Mouse (Mus musculus) heart, adult 2 months (tissue): ENCODE measurements around the gene Sash1. TPM values are rescaled to one million over a fixed set of nuclear protein-coding genes. Genes with fewer than 3 reads are reported as not detected.

Experiments
- DNase-seq, 2 experiments: peaks; one replicate each; pipeline ENCODE4 v3.0.0; 2021
- H3K27ac ChIP-seq: fragments of 200-600 bp; 2 replicates; pipeline ENCODE4 v1.8.1; 2022
- H3K27me3 ChIP-seq: fragments of 200-500 bp; 2 replicates; pipeline ENCODE4 v1.6.1; 2012; ENCODE audit warnings: mild to moderate bottlenecking, low read length, inconsistent platforms, mixed read lengths; ENCODE audit not compliant: control insufficient read depth, insufficient read depth
- H3K36me3 ChIP-seq: fragments of 200-500 bp; 2 replicates; pipeline ENCODE4 v1.6.1; 2012; ENCODE audit warnings: low read length, inconsistent platforms; ENCODE audit not compliant: control insufficient read depth, insufficient read depth
- H3K4me1 ChIP-seq: fragments of 200-500 bp; 2 replicates; pipeline ENCODE4 v1.6.1; 2011; ENCODE audit warnings: low read length; ENCODE audit not compliant: control insufficient read depth, insufficient read depth
- H3K4me3 ChIP-seq: fragments of 200-600 bp; 2 replicates; pipeline ENCODE4 v1.8.1; 2022
- H3K79me2 ChIP-seq: fragments of 200-500 bp; replicated peaks from 2 replicates; pipeline ENCODE4 v1.6.1; 2012; ENCODE audit warnings: mild to moderate bottlenecking, inconsistent platforms, low read length, moderate library complexity, mixed read lengths; ENCODE audit not compliant: control insufficient read depth, insufficient read depth
- H3K9ac ChIP-seq: fragments of 200-500 bp; 2 replicates; pipeline ENCODE4 v1.6.1; 2012; ENCODE audit warnings: low read depth, mild to moderate bottlenecking, control low read depth, inconsistent platforms, low read length, mixed read lengths
- CTCF ChIP-seq: fragments of 200-600 bp; IDR thresholded peaks from 2 replicates; pipeline ENCODE4 v1.8.1; 2022; ENCODE audit warnings: antibody characterized with exemption, mild to moderate bottlenecking, moderate library complexity
- EP300 ChIP-seq: fragments of 200-500 bp; IDR thresholded peaks from 2 replicates; pipeline ENCODE4 v1.6.1; 2011; ENCODE audit warnings: low read depth, low read length, control low read depth; ENCODE audit not compliant: insufficient read depth
- POLR2A ChIP-seq: fragments of 200-500 bp; IDR thresholded peaks from 2 replicates; pipeline ENCODE4 v1.6.1; 2011; ENCODE audit warnings: mild to moderate bottlenecking, low read depth, low read length, control low read depth; ENCODE audit not compliant: insufficient read depth
- WGBS: fragments of 180-500 bp; shearing (Covaris S2); methylation state at CpG from one replicate; pipeline ENCODE4 v1.1.7; 2018; 5-methylcytosine and 5-hydroxymethylcytosine counted together
- intact Hi-C: fragments of 180-260 bp; cut with DNase I; formaldehyde crosslinking; loops from one replicate; pipeline ENCODE4 v1.15.1; 2025
- polyA plus RNA-seq: library from polyadenylated mRNA; depleted of rRNA; stranded (reverse); fragments of >200 nt; gene quantifications from 2 replicates; pipeline ENCODE4 v1.2.3, GENCODE M21; 2012
- total RNA-seq, 2 experiments: library from RNA; stranded (reverse); gene quantifications; 2 replicates each; pipeline ENCODE4 v1.2.3; 2021

Gene Sash1
- total and polyA plus RNA-seq, 3 experiments = 10.0 to 32.8 (median 22.1) TPM

GRCm38 (mm10) chr10:8812807-8813206 lies 73.1 kb downstream of the Sash1 start:
- H3K36me3 ChIP-seq = 0 out of 2 replicates have a peak, but pooled peaks cover 3% of the 10 kb centered on the region
- intact Hi-C loops = no loop called here
- WGBS = 65% methylated on average over 8 of the region's 8 CpGs

GRCm38 (mm10) chr10:8811261-8812039 lies 74.4 kb downstream of the Sash1 start:
- no peak overlapping the region for H3K27ac ChIP-seq
- no peaks in the 10 kb centered on the region for H3K27me3 ChIP-seq
- H3K4me3 ChIP-seq = no peak overlapping the region
- TF ChIP-seq EP300 = no peak
- TF ChIP-seq POLR2A = no peak
- TF ChIP-seq CTCF = no peak
- H3K36me3 ChIP-seq = peaks cover 7% of the 10 kb centered on the region; the same call in 1 of the 2 replicates
- WGBS = 75% methylated on average over 4 of the region's 4 CpGs
- no peak overlapping the region for H3K9ac ChIP-seq
- no peaks in the 10 kb centered on the region for H3K79me2 ChIP-seq
- peaks cover 22% of the 10 kb centered on the region for H3K4me1 ChIP-seq
- DNase-seq = no peak
- intact Hi-C loops = no loop called here

More at GRCm38 (mm10) chr10:8812807-8813206, 73.1 kb downstream of the Sash1 start:
- H3K4me3 ChIP-seq = no peak overlapping the region
- peaks cover 17% of the 10 kb centered on the region for H3K4me1 ChIP-seq
- no peak for TF ChIP-seq POLR2A
- TF ChIP-seq EP300 = no peak
- TF ChIP-seq CTCF = no peak
- H3K79me2 ChIP-seq = no peaks in the 10 kb centered on the region
- no peak overlapping the region for H3K27ac ChIP-seq
- no peaks in the 10 kb centered on the region for H3K27me3 ChIP-seq
- DNase-seq = no peak
- H3K9ac ChIP-seq = no peak overlapping the region

DNA sequence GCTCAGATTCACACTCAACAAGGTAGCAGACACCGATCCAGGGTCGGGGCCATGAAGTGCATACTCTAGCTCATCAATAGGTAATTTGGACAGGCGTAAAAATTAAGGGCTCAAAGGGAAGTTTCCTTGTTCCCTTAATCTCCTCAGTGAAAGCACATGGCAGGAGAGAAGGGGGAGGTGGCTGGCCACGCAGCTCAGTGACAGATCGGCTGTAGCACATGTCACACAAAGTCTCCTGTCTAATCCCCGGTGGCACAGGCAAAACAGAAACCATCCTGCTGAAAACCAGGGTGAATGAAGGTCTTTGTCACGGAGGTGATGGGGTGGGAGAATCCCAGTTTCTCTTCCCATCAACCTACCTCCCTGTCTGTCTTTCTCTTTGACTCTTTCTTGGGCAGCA lies 75.4 kb downstream of the Sash1 start:
- intact Hi-C loops = no loop called here
- Histone ChIP-seq H3K36me3 (peaks cover 7% of the 10 kb centered on the region; the same call in 1 of the 2 replicates), H3K9ac (no peak overlapping the region), H3K4me1 (peaks cover 24% of the 10 kb centered on the region), H3K79me2 (no peaks in the 10 kb centered on the region), H3K4me3 (no peak overlapping the region), H3K27me3 (no peaks in the 10 kb centered on the region), H3K27ac (no peak overlapping the region)
- no peak for TF ChIP-seq POLR2A
- TF ChIP-seq CTCF = no peak
- TF ChIP-seq EP300 = no peak
- DNase-seq = no peak
- WGBS = 51% methylated on average over 7 of the region's 7 CpGs

DNA sequence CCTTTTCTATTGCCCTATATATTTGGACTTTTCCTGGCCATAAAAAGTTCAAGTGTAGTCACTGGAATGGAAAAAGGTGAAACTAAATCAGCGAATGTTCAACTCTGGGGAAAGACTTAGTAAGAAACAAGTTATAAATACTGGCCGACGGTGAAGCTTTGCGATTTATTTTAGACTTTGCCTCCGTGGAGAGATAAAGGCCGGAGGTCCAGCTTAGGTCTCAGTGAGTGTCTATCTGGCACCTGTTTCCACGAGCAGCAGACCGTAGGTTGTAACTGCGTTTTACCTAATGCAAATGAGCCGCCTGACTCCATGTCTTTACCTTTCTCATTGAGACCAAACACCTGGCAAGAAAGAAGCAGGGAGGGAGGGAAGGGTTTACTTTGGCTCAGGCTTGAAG lies 77.5 kb downstream of the Sash1 start:
- no peak for DNase-seq
- Histone ChIP-seq H3K27me3 (no peaks in the 10 kb centered on the region), H3K4me3 (no peak overlapping the region), H3K36me3 (peaks cover 5% of the 10 kb centered on the region; the same call in 1 of the 2 replicates), H3K9ac (no peak overlapping the region), H3K79me2 (no peaks in the 10 kb centered on the region), H3K27ac (no peak overlapping the region), H3K4me1 (peaks cover 37% of the 10 kb centered on the region)
- 77% methylated on average over 10 of the region's 10 CpGs for WGBS
- intact Hi-C loops = loop anchor here (5.0 kb wide), 1 partner anchor 79 kb away; the partner anchor contains the start of gene Sash1
- TF ChIP-seq EP300 = no peak
- TF ChIP-seq CTCF = no peak
- no peak for TF ChIP-seq POLR2A

GRCm38 (mm10) chr10:8807581-8807980 lies 78.3 kb downstream of the Sash1 start:
- TF ChIP-seq POLR2A (no peak), CTCF (no peak), EP300 (no peak)
- Histone ChIP-seq H3K27me3 (no peaks in the 10 kb centered on the region), H3K36me3 (peaks cover 5% of the 10 kb centered on the region; the same call in 1 of the 2 replicates), H3K4me1 (peaks cover 35% of the 10 kb centered on the region), H3K4me3 (no peak overlapping the region), H3K9ac (no peak overlapping the region), H3K79me2 (no peaks in the 10 kb centered on the region), H3K27ac (peak overlapping the region; percentile 22)
- DNase-seq = no peak
- WGBS = 57% methylated on average over 9 of the region's 9 CpGs
- intact Hi-C loops = loop anchor here (5.0 kb wide), 1 partner anchor 80 kb away; the partner anchor contains the start of gene Sash1

- Histone ChIP-seq H3K27ac (peak overlapping the region; percentile 68), H3K27me3 (no peaks in the 10 kb centered on the region), H3K4me1 (peaks cover 33% of the 10 kb centered on the region), H3K9ac (no peak overlapping the region), H3K79me2 (no peaks in the 10 kb centered on the region), H3K36me3 (peaks cover 5% of the 10 kb centered on the region), H3K4me3 (no peak overlapping the region)
- TF ChIP-seq EP300 = peak; percentile 94
- no peak for TF ChIP-seq CTCF
- TF ChIP-seq POLR2A = peak; percentile 42; the same call in 1 of the 2 replicates
- WGBS = 42% methylated on average over 3 of the region's 3 CpGs
- intact Hi-C loops = loop anchor here (2.0 to 5.0 kb wide), 2 partner anchors 61 to 82 kb away; partner anchors contain the start of gene Sash1
- peak; percentile 64 to 79 for DNase-seq
Observed at GRCm38 (mm10) chr10:8805402-8805801, 80.5 kb downstream of the Sash1 start.
